Mouse (Mus musculus) forebrain, embryonic 16.5 days (tissue): ENCODE measurements at regions not wholly inside any gene's neighbourhood (a gene's known extent, or its start where the extent isn't known, plus 50 kb on each side); places are given as distances from the start of the nearest gene placed in this dataset.

Experiments used
- ATAC-seq: fragments of 200-750 bp; cut with Nextera tagmentation; 2 replicates; pipeline ENCODE4 v1.8.0; 2017; ENCODE audit warnings: mild to moderate bottlenecking, moderate library complexity
- H3K27ac ChIP-seq: fragments of 300-500 bp; sonication (generic); 2 replicates; pipeline ENCODE4 v1.5.1; 2014; ENCODE audit warnings: low read length, control low read depth
- H3K27me3 ChIP-seq: fragments of 300-500 bp; sonication (generic); replicated peaks from 2 replicates; pipeline ENCODE4 v1.6.1; 2014; ENCODE audit warnings: low read length; ENCODE audit not compliant: control insufficient read depth, insufficient read depth
- H3K36me3 ChIP-seq: fragments of 300-500 bp; sonication (generic); 2 replicates; pipeline ENCODE4 v1.6.1; 2014; ENCODE audit not compliant: control insufficient read depth, insufficient read depth
- H3K4me1 ChIP-seq: fragments of 300-500 bp; sonication (generic); replicated peaks from 2 replicates; pipeline ENCODE4 v1.6.1; 2014; ENCODE audit warnings: low read length; ENCODE audit not compliant: control insufficient read depth, insufficient read depth
- H3K4me2 ChIP-seq: fragments of 300-500 bp; sonication (generic); 2 replicates; pipeline ENCODE4 v1.6.1; 2014; ENCODE audit warnings: mild to moderate bottlenecking, low read length, control low read depth
- H3K4me3 ChIP-seq: fragments of 300-500 bp; sonication (generic); replicated peaks from 2 replicates; pipeline ENCODE4 v1.5.1; 2014; ENCODE audit warnings: mild to moderate bottlenecking, low read length, control low read depth
- H3K9ac ChIP-seq: fragments of 300-500 bp; sonication (generic); replicated peaks from 2 replicates; pipeline ENCODE4 v1.6.1; 2014; ENCODE audit warnings: low read depth, low read length, control low read depth
- H3K9me3 ChIP-seq: fragments of 300-500 bp; sonication (generic); 2 replicates; pipeline ENCODE4 v1.6.1; 2016; ENCODE audit warnings: low read length; ENCODE audit not compliant: control insufficient read depth
- WGBS: fragments of 180-500 bp; shearing (Covaris S2); extraction: QIAGEN DNeasy Blood & Tissue Kit; methylation state at CpG from one replicate; pipeline ENCODE4 v1.1.7; 2014; 5-methylcytosine and 5-hydroxymethylcytosine counted together

- ATAC-seq = no peak
- no peak overlapping the region for H3K27ac ChIP-seq
- H3K36me3 ChIP-seq = no peaks in the 10 kb centered on the region
- H3K4me3 ChIP-seq = no peak overlapping the region
- H3K9ac ChIP-seq = no peak overlapping the region
- peaks cover 14% of the 10 kb centered on the region for H3K4me1 ChIP-seq
- no peak overlapping the region for H3K4me2 ChIP-seq
- no peaks in the 10 kb centered on the region for H3K27me3 ChIP-seq
- no peaks in the 10 kb centered on the region for H3K9me3 ChIP-seq
- WGBS = 88% methylated on average over 12 of the region's 12 CpGs
Observed at GRCm38 (mm10) chr2:17935916-17936315, 60.8 kb downstream of the H2al2a start.

DNA sequence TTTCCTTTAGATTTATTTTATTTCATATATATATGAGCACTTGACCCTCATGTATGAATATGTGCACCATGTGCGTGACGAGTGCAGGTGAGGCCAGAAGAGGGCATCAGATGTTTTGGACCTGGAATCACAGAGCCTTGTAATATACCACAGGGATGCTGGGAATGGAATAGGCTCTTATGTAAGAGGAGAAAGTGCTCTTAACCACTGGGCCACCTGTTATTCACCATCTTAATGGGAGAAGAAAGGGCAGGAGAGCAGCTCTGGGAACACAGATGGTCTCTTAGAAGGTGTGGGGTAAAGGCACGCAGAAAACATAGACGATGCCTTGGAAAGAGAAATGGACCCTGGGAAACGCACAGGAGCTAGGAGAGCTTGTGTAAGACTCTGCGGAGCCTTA lies 61.3 kb downstream of the H2al2a start:
- Histone ChIP-seq H3K9ac (no peak overlapping the region), H3K4me1 (peaks cover 14% of the 10 kb centered on the region), H3K4me3 (no peak overlapping the region), H3K36me3 (no peaks in the 10 kb centered on the region), H3K27me3 (no peaks in the 10 kb centered on the region), H3K4me2 (no peak overlapping the region), H3K27ac (no peak overlapping the region), H3K9me3 (no peaks in the 10 kb centered on the region)
- 97% methylated on average over 6 of the region's 6 CpGs for WGBS
- no peak for ATAC-seq

GRCm38 (mm10) chr2:17934610-17935009 lies 62.1 kb downstream of the H2al2a start:
- H3K9ac ChIP-seq = no peak overlapping the region
- H3K4me3 ChIP-seq = no peak overlapping the region
- WGBS = 93% methylated on average over 10 of the region's 10 CpGs
- no peaks in the 10 kb centered on the region for H3K27me3 ChIP-seq
- no peaks in the 10 kb centered on the region for H3K9me3 ChIP-seq
- no peak overlapping the region for H3K27ac ChIP-seq
- ATAC-seq = no peak
- no peaks in the 10 kb centered on the region for H3K36me3 ChIP-seq
- peaks cover 14% of the 10 kb centered on the region for H3K4me1 ChIP-seq
- H3K4me2 ChIP-seq = no peak overlapping the region

GRCm38 (mm10) chr2:17932932-17933790 lies 63.6 kb downstream of the H2al2a start:
- 8% methylated on average over 15 of the region's 15 CpGs for WGBS
- Histone ChIP-seq H3K9ac (peak overlapping the region; percentile 53), H3K4me1 (peaks cover 11% of the 10 kb centered on the region), H3K4me3 (peak overlapping the region; percentile 33), H3K36me3 (no peaks in the 10 kb centered on the region), H3K27me3 (no peaks in the 10 kb centered on the region), H3K9me3 (no peaks in the 10 kb centered on the region), H3K27ac (no peak overlapping the region), H3K4me2 (peak overlapping the region; percentile 55)
- peak; percentile 76 for ATAC-seq

- no peaks in the 10 kb centered on the region for H3K36me3 ChIP-seq
- peak overlapping the region; percentile 55 for H3K4me2 ChIP-seq
- peak overlapping the region; percentile 33 for H3K4me3 ChIP-seq
- 7% methylated on average over 16 of the region's 16 CpGs for WGBS
- ATAC-seq = peak; percentile 84
- H3K9ac ChIP-seq = peak overlapping the region; percentile 53
- H3K27ac ChIP-seq = no peak overlapping the region
- H3K9me3 ChIP-seq = no peaks in the 10 kb centered on the region
- H3K4me1 ChIP-seq = peaks cover 11% of the 10 kb centered on the region
- no peaks in the 10 kb centered on the region for H3K27me3 ChIP-seq
Observed at GRCm38 (mm10) chr2:17932426-17932931, 64.3 kb downstream of the H2al2a start.

DNA sequence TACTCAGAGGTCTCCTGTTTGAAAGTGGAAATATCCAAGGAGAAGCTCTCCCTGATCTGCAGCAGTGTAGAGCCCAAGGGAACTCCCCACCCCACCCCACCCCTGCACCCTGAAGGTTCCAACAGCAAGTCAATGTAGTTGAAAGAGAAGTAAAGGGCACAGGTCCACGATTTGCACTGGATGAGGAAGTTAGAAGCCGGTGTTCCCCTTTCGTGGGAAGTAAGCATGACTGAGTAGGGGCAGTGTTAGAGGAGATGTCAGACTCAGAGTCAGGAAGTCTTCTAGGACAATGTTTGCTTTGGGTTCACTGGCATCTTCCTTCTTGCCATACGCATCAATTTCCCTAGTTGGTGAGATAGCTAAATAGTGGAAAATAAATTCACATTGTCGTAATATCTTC lies 64.9 kb downstream of the H2al2a start:
- 93% methylated on average over 5 of the region's 5 CpGs for WGBS
- Histone ChIP-seq H3K27me3 (no peaks in the 10 kb centered on the region), H3K4me3 (no peak overlapping the region), H3K36me3 (no peaks in the 10 kb centered on the region), H3K27ac (no peak overlapping the region), H3K4me2 (no peak overlapping the region), H3K4me1 (peaks cover 11% of the 10 kb centered on the region), H3K9ac (no peak overlapping the region), H3K9me3 (no peaks in the 10 kb centered on the region)
- no peak for ATAC-seq

- Histone ChIP-seq H3K4me1 (no peaks in the 10 kb centered on the region), H3K36me3 (no peaks in the 10 kb centered on the region), H3K27me3 (no peaks in the 10 kb centered on the region), H3K9ac (no peak overlapping the region), H3K4me2 (no peak overlapping the region), H3K4me3 (no peak overlapping the region), H3K9me3 (no peaks in the 10 kb centered on the region), H3K27ac (no peak overlapping the region)
- WGBS = 95% methylated on average over 1 of the region's 1 CpGs
- ATAC-seq = no peak
Observed at GRCm38 (mm10) chr2:17918861-17919648, 77.7 kb downstream of the H2al2a start.

- Histone ChIP-seq H3K9ac (no peak overlapping the region), H3K36me3 (no peaks in the 10 kb centered on the region), H3K4me1 (no peaks in the 10 kb centered on the region), H3K4me2 (no peak overlapping the region), H3K9me3 (no peaks in the 10 kb centered on the region), H3K27me3 (no peaks in the 10 kb centered on the region), H3K4me3 (no peak overlapping the region), H3K27ac (no peak overlapping the region)
- ATAC-seq = no peak
- 30% methylated on average over 8 of the region's 8 CpGs for WGBS
Observed at GRCm38 (mm10) chr2:17917238-17917946, 79.4 kb downstream of the H2al2a start.

DNA sequence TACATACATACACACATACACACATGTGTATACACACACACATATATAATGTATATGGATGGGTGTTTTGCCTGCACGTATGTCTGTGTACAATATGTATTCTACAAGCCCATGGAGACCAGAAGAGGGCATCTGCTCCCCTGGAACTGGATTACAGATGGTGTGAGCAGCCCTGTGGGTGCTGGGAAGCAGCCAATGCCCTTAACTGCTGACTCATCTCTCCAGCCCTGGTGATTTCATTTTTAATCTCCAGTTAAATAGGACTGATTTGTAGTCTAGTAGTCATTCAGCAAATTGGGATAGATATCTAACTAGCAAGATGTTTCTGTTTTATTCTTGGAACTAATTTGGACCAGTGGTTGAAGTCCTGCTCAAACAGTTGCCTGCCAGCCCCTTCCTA lies 94.1 kb downstream of the H2al2a start:
- Histone ChIP-seq H3K27ac (no peak overlapping the region), H3K27me3 (no peaks in the 10 kb centered on the region), H3K36me3 (no peaks in the 10 kb centered on the region), H3K4me3 (no peak overlapping the region), H3K4me1 (no peaks in the 10 kb centered on the region), H3K9me3 (no peaks in the 10 kb centered on the region), H3K9ac (no peak overlapping the region), H3K4me2 (no peak overlapping the region)
- WGBS = 94% methylated on average over 1 of the region's 1 CpGs
- no peak for ATAC-seq
